Mouse (Mus musculus): ENCODE results near the gene Atp8a2. TPM values are rescaled to one million over a fixed set of nuclear protein-coding genes. Genes with fewer than 3 reads are reported as not detected.
"Not testable (repeated sequence)": the region's sequence is repeated elsewhere in the genome, so short reads cannot be mapped to it uniquely, and the experiment has no call there.

Gene Atp8a2
- total RNA-seq, 4 experiments from 2014 or later = 42.6 to 51.0 (median 49.1) TPM

GRCm38 (mm10) chr14:59716443-59717085, 480.4 kb downstream of the Atp8a2 start:
- not testable (repeated sequence) for DNase-seq (ENCODE audit: low spot score in 2 of 2)

GRCm38 (mm10) chr14:59715695-59716442, 481.1 kb downstream of the Atp8a2 start:
- DNase-seq (ENCODE audit: low spot score in 2 of 2) = peak; percentile 40 to 54

- no peak for DNase-seq (ENCODE audit: low spot score in 2 of 2)
These were observed 487.3 kb downstream of the Atp8a2 start for GRCm38 (mm10) chr14:59709505-59710335.

GRCm38 (mm10) chr14:59708009-59708408, 489.0 kb downstream of the Atp8a2 start:
- no peak for DNase-seq (ENCODE audit: low spot score in 2 of 2)

DNA sequence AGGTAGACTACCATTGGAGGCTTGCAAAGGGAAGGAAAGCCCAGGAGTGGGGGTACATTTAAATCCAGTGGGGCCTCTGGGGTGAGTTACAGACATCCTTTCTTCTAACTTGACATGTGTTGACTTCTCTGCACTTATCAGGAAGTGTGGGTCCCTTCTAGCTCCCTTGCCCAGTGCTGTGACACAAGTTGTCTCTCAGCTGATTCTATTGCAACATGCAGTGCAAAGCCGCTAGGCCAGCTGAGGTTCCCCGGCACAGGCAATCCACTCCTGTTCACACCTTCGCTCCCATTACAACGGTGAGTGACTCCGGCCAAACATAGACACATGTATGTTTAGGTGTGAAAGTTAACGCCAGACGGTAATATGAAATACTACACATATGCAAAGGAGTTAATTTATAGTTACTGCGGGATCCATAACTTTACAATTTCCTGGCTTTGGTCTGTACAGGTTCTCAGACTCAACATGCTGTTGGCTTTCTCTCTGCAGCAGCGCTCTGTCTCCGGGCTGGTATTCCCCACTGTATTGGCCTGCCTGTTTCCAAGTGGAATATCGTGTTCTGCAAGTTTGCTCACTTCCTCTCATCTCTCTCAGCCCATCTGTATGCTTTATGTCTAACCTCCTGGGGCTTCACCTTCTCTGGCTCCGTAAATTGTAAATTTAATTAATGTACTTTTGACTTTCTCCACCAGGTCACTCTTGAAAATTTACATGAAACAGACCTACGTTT, 491.5 kb downstream of the Atp8a2 start:
- DNase-seq (ENCODE audit: low spot score in 2 of 2) = no peak

DNA sequence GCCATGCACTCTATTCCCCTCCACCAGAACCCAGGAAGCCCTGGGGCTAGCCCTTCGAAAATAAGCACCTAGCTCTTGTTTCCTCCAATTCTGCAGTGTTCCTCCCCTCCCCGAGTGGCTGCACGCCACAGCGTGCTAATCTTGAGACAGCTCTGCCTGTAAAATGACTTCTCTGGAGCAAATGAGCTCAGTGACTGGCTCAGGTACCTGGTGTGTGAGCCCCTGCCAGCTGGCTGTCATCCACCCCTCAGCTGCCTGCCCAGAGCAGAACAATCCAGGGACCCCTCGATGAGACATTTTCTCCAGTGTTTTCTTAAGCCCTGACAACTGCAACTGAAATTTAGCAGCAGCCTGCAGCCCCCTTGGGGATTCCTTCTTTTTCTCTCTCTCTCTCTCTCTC, 495.5 kb downstream of the Atp8a2 start:
- DNase-seq (ENCODE audit: low spot score in 2 of 2) = no peak

- no peak for DNase-seq (ENCODE audit: low spot score in 2 of 2)
These were observed 501.8 kb downstream of the Atp8a2 start for GRCm38 (mm10) chr14:59695160-59695559.

DNA sequence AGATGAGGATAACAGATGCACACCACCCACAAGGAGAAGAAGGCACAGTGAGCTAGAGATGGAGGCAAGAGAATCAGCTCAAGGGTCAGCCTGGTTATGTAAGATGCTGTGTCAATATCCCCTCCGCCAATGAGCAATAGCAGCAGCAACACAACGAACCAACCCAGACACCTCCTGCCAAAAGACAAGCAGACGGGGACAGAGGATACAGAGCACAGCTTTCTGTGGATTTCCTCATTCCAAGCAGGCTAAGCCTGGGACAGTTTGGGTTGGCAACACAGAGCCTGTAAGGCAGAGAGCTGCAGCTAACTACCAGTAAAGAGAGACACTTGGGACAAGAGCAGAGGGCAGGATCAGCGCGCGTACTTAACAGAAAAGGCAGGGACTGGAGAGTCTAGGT, 504.8 kb downstream of the Atp8a2 start:
- no peak for DNase-seq (ENCODE audit: low spot score in 2 of 2)

DNA sequence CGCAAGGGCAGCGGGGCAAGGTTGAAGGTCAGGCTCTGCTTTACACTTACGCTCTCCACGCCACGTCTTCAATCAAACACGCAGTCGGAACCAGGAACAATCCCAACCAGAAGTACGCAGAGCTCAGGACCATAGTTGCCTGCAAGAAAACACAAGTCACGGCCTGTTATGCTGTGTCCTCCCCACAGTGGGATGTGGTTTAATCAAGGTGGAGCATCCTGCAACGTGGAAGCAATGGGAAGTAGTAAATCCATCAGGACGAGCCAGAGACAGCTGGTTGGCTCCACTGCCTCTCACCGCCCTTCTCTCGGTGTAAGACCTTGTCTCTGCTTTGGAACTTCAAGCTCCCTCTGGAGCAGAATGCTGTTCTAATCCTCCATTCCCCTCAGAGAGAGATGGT, 505.6 kb downstream of the Atp8a2 start:
- no peak for DNase-seq (ENCODE audit: low spot score in 2 of 2)

GRCm38 (mm10) chr14:59690954-59691353, 506.0 kb downstream of the Atp8a2 start:
- DNase-seq (ENCODE audit: low spot score in 2 of 2) = no peak

DNA sequence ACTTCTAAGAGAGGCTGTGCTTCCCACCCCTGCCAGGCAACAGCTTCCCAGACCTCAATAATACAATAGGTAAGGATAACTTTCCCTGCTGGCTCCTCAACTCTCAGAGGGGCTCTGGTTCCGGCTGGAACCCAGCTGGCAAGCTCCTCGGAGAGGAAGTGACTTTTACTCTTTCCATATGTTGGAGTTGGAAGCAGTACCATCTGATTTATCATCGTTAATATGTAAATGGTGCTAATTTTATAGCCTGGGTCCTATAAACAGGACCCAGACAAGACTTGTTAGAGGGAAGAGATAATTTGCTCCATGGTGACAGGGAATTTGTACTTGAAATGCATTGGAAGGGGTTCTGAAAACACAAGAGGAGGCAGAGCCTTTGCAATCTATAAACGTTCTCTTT, 507.4 kb downstream of the Atp8a2 start:
- DNase-seq (ENCODE audit: low spot score in 2 of 2) = no peak

- DNase-seq (ENCODE audit: low spot score in 2 of 2) = no peak
These were observed 510.8 kb downstream of the Atp8a2 start for GRCm38 (mm10) chr14:59686229-59686628.

- DNase-seq (ENCODE audit: low spot score in 2 of 2) = no peak
These were observed 511.6 kb downstream of the Atp8a2 start for GRCm38 (mm10) chr14:59685343-59685742.

- no peak for DNase-seq (ENCODE audit: low spot score in 2 of 2)
These were observed 515.1 kb downstream of the Atp8a2 start for GRCm38 (mm10) chr14:59681906-59682305.

DNA sequence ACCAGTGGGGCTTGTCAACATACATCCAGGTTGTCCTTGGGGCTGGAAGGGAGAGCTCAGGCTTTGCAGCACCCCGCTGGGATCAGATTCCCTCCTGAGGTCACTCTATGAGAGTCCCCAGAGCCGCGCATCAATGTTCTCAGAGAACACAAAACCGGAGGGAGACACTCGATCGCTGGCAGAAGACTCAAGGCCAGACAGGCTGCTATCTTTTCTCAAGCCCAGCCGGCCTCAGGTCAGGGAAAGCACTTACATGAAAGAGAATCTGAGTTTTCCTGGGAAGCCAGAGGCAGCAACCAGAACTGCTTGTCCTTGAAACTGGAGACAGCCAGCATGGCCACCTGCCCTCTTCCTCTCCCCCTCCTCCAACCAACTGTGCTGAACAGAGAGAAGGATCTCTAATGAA, 519.4 kb downstream of the Atp8a2 start:
- DNase-seq (ENCODE audit: low spot score in 2 of 2) = no peak

DNA sequence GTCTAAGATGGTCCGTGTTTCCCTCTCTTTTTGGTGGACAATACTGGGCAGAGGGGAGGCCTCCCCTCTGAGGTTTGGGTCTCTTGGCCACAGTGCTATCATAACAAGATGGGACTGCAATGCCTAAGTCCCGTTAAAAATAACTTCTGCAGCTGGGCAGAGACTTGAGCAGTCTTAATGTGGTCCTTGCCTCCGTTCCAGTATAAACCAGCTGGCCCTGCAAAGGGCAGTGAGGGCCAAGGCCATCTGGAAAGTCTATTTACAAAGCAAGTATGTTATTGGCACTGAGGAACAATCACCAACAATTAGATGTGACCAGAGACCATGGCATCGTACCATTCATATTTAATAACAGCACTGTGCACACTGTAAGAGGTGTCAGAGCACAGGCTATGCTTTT, 521.6 kb downstream of the Atp8a2 start:
- DNase-seq (ENCODE audit: low spot score in 2 of 2) = no peak

- DNase-seq (ENCODE audit: low spot score in 2 of 2) = no peak
These were observed 522.4 kb downstream of the Atp8a2 start for GRCm38 (mm10) chr14:59674556-59674955.

- DNase-seq (ENCODE audit: low spot score in 2 of 2) = no peak
These were observed 524.0 kb downstream of the Atp8a2 start for GRCm38 (mm10) chr14:59672893-59673515.

DNA sequence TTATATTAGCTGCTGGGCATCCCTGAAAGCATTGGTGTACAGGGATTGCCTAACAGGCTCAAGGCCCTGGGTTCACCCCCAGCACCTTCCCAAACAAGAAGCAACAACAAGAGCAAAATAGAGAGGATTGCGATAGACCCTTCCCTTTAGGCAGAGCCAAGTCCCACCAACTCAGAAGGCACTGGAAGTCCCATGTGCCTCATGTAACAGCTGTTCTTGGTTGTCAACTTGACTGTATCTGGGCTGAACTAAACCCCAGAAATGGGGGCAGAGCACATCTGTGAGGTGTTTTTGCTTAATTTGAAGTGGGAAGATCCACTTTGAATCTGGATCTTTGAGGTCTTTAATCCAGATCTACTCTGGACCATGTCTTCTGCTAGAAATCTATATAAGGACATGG, 539.9 kb downstream of the Atp8a2 start:
- DNase-seq (ENCODE audit: low spot score in 2 of 2) = no peak

DNA sequence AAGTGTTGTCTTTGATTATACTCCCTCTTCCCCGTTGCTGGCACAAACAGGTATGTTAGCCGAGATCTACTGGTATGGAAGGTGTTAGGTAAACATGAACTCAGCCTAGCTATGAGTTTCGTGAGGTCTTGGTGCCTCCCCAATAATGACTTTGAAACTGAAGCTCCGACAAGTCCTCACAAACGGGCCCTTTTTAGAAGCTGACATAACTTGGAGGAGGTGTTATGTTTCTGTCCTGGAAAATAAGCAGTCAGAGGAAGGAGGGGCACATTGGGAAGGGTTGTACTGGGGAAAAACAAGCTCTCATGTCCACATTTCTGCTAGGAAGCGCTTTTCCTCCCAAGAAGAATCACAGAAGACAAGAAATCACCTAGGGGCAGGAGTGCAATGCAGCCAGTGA, 540.4 kb downstream of the Atp8a2 start:
- DNase-seq (ENCODE audit: low spot score in 2 of 2) = no peak

DNA sequence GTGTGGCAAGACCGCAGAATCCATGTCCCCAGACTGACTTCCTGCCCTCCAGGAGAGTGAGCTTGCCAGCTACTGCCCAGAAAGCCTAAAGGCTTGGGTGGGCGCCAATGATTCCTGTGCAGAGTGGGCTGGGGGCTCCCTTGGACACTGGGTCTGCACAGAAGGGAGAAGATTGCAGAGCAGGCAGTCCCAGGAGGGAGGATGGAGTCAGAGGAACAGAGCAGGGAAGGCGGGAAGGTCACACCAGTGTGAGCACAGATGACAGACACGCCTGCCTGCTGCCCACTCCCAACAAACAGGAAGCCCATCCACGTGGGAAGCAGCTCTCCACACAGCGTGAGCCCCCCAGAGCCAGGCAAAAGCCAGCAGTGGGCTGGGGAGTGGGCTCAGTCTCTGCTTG, 547.6 kb downstream of the Atp8a2 start:
- no peak for DNase-seq (ENCODE audit: low spot score in 2 of 2)
